10 mouse cellular contexts compared by ENCODE assay signal in genomic region chr11:67652194-67652892, GRCm38 (mm10). TPM values are rescaled to one million over a fixed set of nuclear protein-coding genes. Genes with fewer than 3 reads are reported as not detected.
A peak's percentile ranks its signal among the peaks of the same experiment; 100 is the strongest.
DNase-seq lines count a peak whose midpoint lies in the region; ATAC-seq lines count a peak whose summit lies in the region.
"Had no signal": no experiment of that assay in that cellular context is flagged by ENCODE, and none has a peak within 500 bp of the region (broad histone marks: within the 10 kb centered on the region; RNA-seq: fewer than 3 reads in every experiment).

No protein-coding gene starts in this region.

- 16% methylated on average over 14 of the region's 14 CpGs for WGBS in hindbrain, embryonic 12.5 days
- 15% methylated on average over 14 of the region's 14 CpGs for WGBS in midbrain, embryonic 14.5 days

- H3K4me2 ChIP-seq in hindbrain, embryonic 12.5 days (replicated peaks), result peak overlapping the region; percentile 21
- H3K4me2 ChIP-seq in midbrain, embryonic 14.5 days (ENCODE audit: low read length), result peak overlapping the region; percentile 36

- no peaks in the 10 kb centered on the region for H3K9me3 ChIP-seq in hindbrain, embryonic 12.5 days (replicated peaks)
- no peaks in the 10 kb centered on the region for H3K9me3 ChIP-seq in midbrain, embryonic 14.5 days (ENCODE audit: control insufficient read depth, low read length)

- no peak overlapping the region for H3K9ac ChIP-seq in hindbrain, embryonic 12.5 days
- no peak overlapping the region for H3K9ac ChIP-seq in midbrain, embryonic 14.5 days (replicated peaks; ENCODE audit: low read length)

- no peak overlapping the region for H3K4me3 ChIP-seq in hindbrain, embryonic 12.5 days
- no peak overlapping the region; the same call in 1 of the 2 replicates for H3K4me3 ChIP-seq in midbrain, embryonic 14.5 days (replicated peaks; ENCODE audit: low read depth, low read length)
- H3K4me3 ChIP-seq: erythroblast, embryonic 14.5 days had no signal

- H3K36me3 ChIP-seq in hindbrain, embryonic 12.5 days, result no peaks in the 10 kb centered on the region
- no peaks in the 10 kb centered on the region for H3K36me3 ChIP-seq in midbrain, embryonic 14.5 days (ENCODE audit: control insufficient read depth, insufficient read depth, low read length)

- no peak overlapping the region for H3K27ac ChIP-seq in hindbrain, embryonic 12.5 days
- no peak overlapping the region for H3K27ac ChIP-seq in midbrain, embryonic 14.5 days (replicated peaks; ENCODE audit: low read depth, low read length)
- H3K27ac ChIP-seq: macrophage had no signal

- peaks cover 22% of the 10 kb centered on the region for H3K4me1 ChIP-seq in hindbrain, embryonic 12.5 days
- H3K4me1 ChIP-seq in midbrain, embryonic 14.5 days (ENCODE audit: control insufficient read depth, insufficient read depth, low read length), result peaks cover 12% of the 10 kb centered on the region

- H3K27me3 ChIP-seq in hindbrain, embryonic 12.5 days, result 0 out of 2 replicates have a peak, but pooled peaks cover 5% of the 10 kb centered on the region
- H3K27me3 ChIP-seq in midbrain, embryonic 14.5 days (ENCODE audit: control insufficient read depth, insufficient read depth, low read length), result no peaks in the 10 kb centered on the region

- 0 out of 2 replicates have a peak, but pooled peaks have one; percentile 12 for ATAC-seq in hindbrain, embryonic 12.5 days (ENCODE audit: low FRiP score)
- ATAC-seq in midbrain, embryonic 14.5 days (ENCODE audit: low FRiP score, low TSS enrichment), result no peak

- peak; percentile 63 to 74 for DNase-seq in kidney, postnatal 4 days
- DNase-seq in kidney, adult 9 months, result no peak
- DNase-seq in NIH3T3 (ENCODE audit: low read depth), result peak; percentile 75
- peak; percentile 89 to 92 for DNase-seq in cerebellum, postnatal 25 days
- peak; percentile 81 for DNase-seq in midbrain, embryonic 14.5 days
- no peak for DNase-seq in c-Kit-positive CD71-positive TER-119-positive erythroid progenitor cells, embryonic 14.5 days (ENCODE audit: low spot score)
- DNase-seq in adrenal gland, adult 18-20 months (ENCODE audit: low spot score in 2 of 2), result no peak

RNA-seq across cellular contexts. Expression of gene Rcvrn, which starts 42.8 kb away (rescaled TPM):
- not detected in 2 replicates for polyA plus RNA-seq in hindbrain, embryonic 12.5 days (2016; fragmentation: Nextera tagmentation; extraction: Ambion mirVana)
- not detected in 2 replicates for polyA plus RNA-seq in midbrain, embryonic 14.5 days (2014; fragmentation: Nextera tagmentation; extraction: Ambion mirVana)
- total RNA-seq in adrenal gland, adult 18-20 months (2021), result under 1 TPM; 0.38 to 0.50 TPM
- polyA plus RNA-seq: erythroblast, embryonic 14.5 days; macrophage had no signal

Comparison
In these comparisons a context has a peak if more than half of its experiments do, and no peak if none do; other contexts are left out.
1. DNase-seq: peak in kidney, postnatal 4 days (2 of 2), NIH3T3 (single experiment), cerebellum, postnatal 25 days (2 of 2) and midbrain, embryonic 14.5 days (single experiment); none in kidney, adult 9 months (single experiment), c-Kit-positive CD71-positive TER-119-positive erythroid progenitor cells, embryonic 14.5 days (single experiment) and adrenal gland, adult 18-20 months (0 of 2).